Mouse (Mus musculus) embryo, embryonic 9.5 days (tissue): Measurements from ENCODE around the gene Ipo13.

Experiments used
- DNase-seq: peaks from one replicate; pipeline ENCODE4 v3.0.0-alpha.2; 2017; ENCODE audit errors: extremely low spot score

The Ipo13 gene

GRCm38 (mm10) chr4:117914591-117915442, at the start of gene Ipo13:
Gene Ipo13 (minus strand): TSS chr4:117914999.
- DNase-seq: peak; percentile 99

DNA sequence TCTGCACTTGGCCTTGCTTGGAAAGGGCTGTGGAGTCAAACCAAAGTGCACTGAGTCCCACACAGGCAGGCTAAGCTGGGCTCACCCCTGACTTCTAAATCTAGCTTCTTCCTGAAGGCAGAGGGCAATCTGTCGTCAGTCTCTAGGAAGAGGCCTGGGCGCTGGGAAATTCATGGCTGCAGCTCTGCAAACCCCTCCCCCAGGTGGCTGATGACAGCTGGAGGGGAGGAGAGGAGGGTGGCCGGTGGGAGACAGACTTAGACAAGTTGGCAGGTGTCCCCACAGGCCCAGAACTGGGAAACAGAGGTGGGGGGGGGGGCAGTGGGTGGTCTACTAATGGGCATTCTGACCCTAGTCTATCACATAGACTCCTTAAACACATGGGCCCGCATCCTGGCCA, 42.7 kb upstream of the Ipo13 start:
- DNase-seq: no peak

DNA sequence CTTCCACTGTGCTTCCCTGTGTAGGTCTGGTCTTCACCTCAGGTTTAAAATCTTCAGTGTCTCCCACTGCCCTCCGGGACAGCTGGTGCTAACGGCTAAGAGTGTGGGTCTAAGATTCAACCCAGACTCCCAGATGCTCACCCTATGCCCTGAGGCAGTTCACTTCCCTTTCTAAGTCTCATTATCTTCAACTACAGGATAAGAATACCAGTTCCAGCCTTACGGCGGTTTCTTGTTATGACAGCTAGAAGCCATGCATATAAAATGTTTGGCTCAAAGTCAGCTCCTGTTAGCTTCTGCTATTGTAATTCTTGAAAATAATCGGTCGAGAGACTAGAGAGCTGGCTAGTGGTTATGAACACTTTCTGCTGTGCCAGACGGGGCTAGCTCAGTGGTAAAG, 32.7 kb upstream of the Ipo13 start:
- no peak for DNase-seq

DNA sequence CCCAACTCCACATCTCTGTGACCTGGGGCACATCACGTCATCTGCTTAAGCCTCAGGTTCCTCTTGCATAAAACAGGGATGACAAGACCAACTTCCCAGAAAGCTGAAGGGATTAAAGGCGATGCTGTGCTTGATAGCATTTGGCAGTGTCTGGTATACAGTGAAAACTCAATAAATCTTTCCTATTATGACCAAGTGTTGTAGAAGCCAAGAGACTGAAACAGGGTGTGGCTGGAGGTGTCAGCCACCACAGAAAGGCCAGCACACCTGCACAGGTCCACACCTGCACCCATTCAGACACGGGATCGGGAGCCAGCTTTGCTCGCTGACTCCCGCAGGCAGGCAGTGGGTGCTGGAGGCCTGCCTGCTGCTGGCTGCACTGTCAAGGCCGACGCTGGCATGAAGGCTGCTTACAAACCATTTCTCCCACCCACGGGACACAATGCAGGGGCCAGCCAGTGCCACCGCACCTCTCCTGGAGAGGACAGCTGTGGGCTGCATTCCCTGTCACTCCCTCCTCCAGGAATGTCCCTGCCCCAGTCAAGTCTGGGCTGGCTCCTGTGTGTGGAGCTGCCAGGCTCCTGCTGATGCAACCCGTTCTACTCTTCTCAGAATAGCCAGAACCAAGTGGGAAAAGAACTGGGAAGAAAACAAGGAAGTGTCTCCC, 32.0 kb upstream of the Ipo13 start:
- DNase-seq: no peak

GRCm38 (mm10) chr4:117943317-117943716, 28.5 kb upstream of the Ipo13 start:
- DNase-seq: peak; percentile 60

DNA sequence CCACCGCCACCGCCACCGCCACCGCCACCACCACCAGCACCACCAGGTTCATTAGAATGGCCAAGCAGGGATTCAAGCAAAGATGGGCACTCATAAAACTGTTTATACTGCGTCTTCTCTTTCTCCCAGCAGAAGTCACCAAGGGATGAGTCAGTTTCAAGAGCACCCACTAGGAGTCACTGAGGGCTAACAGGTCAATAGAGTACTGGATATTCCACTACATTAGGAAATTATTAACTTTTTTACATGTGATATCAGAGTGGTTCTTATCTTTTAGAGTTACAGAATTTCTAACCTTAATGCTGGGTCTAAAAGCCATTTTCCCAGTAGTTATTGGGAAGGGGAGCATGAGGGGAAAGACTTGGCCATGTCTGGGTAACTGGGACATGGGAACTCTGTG, 22.2 kb upstream of the Ipo13 start:
- no peak for DNase-seq

DNA sequence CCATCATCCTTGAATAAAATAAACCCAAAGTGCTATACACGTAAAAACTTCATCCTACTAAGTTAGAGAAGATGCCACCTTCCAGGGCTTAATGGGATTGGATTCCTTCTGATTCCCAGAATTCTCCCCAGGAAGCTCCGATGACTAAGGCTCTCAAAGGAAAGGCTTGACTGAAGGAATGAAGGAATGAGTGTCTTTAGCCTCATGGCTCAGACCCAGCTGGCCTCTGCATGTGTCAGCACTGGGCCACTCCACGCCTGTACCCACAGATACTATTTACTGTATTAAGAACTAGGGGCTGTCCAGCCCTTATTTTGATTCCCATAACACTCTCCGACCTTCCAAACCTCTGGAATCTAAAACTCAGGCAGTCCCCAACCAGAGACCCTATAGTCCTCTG, 19.3 kb upstream of the Ipo13 start:
- no peak for DNase-seq

- DNase-seq: no peak
Observed at GRCm38 (mm10) chr4:117933248-117933647, 18.4 kb upstream of the Ipo13 start.

DNA sequence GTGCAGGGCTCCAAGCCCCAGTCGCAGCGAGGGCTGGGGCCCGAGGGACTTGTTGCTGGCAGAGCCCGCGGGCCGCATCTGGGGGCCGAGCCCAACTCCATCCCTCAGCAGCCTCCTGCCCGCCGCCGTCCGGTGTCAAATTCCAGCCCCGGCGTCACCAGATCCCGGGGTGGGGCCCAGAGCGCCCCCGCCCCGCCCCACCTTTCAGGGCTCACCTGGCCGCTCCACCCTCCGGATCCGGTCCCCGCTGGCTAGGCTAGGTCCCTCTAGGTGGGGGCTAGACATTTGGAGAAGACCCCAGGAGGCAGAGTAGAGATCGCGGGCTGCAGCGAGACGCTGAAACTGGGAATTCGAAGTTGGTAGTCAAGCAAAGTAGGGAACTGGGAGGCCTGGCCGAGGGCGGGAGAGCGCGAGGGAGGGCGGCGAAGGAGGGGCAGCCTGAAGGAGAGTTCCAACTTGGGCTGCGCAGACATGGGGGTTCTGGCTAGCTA, 14.6 kb upstream of the Ipo13 start, which contains the start of gene Artn:
Gene Artn, minus strand, starts transcription at position 373 of the 491 bp plus-strand sequence.
- peak; percentile 67 for DNase-seq

DNA sequence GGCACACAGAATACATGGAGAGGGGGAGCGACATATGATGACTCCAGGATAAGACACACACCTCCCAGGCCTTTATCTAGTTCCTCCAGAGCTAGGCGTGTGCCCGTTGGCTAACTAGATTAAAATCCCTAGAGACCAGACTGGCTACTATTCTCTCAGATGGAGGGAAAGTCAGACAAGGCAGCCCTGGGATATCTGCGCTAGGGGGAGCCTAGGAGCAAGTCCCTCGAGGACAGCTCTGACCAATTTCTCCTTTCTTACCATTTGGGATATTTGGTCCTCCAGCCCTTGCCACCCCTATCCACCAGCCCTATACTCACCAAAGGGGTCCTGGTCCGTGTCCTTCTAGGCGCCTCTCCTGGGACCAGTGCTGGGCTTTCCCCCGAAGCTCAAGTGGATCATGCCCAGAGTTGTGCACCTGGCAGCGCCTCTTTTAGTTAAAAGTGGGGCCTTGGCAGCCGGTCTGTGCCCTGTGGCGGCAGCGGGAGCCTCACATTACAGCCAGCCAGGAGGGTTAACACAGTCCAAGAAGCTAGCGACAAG, 14.0 kb upstream of the Ipo13 start:
- DNase-seq: peak; percentile 63

DNA sequence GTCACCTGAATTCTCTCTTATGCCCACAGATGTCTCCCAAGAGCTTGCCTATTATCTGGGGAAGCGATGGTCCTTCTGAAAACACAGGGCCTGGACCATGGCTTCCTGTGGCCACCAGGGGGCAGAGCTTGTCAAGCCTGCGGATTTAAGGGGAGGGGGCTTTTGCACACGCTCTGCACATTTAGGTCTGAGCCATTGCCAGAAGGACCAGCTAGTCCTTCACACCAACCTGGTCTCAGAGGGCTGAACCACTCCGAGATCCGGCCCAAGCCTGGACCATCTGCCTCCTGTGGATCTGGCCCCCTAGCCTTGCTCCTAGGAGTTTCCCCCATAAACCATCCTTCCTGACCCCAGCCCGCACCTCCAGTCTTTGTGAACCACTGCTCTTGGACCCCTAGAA, 13.4 kb upstream of the Ipo13 start:
- DNase-seq: peak; percentile 78

- peak; percentile 47 for DNase-seq
Observed at GRCm38 (mm10) chr4:117926545-117927482, 12.0 kb upstream of the Ipo13 start.

DNA sequence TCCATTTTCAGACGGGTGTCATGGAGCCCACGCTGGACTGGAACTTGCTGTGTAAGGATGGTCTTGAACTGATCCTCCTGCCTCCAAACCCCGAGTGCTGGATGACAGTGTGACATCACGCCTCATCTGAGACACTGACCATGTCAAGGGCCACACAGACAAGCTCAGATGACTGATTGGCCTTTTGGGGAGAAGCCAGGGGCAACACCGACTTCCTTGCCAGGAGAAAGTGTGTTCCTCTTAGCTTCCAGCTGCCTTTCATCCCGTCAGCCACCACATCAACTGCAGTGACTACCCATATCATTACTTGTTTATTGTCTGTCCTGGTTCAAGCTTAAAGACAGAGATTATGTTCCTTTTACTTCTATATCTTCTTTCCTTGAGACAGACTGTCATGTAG, 10.1 kb upstream of the Ipo13 start:
- DNase-seq: no peak

DNA sequence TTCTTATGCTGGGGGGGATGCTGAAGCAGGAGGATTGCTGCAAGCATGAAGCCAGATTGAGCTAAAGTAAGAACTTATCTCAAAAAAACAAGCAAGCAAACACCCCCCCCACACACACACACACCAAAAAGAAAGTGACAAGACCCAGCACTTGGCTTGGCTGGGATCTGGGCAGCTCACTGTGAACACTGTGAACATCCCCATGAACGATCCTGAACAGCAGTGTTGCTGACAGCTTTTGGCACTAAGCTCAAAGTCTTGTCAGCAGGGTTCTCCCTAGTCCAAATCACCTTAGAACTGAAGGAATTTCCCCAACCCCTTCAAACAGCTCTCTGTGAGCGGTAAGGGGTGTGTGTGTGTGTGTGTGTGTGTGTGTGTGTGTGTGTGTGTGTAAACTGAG, 8.7 kb upstream of the Ipo13 start:
- DNase-seq: no peak

DNA sequence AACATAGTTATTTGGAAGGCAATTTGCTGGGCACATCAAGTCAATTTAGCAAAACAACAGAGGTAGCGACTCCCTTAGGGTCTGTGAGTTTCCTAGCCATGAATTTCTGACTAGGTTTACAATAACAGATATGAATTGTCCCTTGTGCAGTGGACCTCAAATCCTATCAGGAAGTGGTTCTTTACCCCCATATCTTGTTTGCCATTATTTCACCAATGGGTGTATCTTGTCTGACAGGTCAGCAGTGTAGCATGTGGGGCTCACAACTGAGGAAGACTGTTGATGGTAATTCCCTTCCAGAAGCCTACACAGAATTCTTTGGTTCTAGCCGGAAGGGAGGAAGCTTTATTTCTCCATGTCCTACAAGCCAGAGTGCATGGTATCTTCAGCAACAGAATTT, 6.6 kb upstream of the Ipo13 start:
- DNase-seq: no peak

- no peak for DNase-seq
Observed at GRCm38 (mm10) chr4:117918762-117919161, 4.0 kb upstream of the Ipo13 start.

- DNase-seq: no peak
Observed at GRCm38 (mm10) chr4:117918261-117918660, 3.5 kb upstream of the Ipo13 start.

GRCm38 (mm10) chr4:117917847-117918246, 3.0 kb upstream of the Ipo13 start:
- no peak for DNase-seq

GRCm38 (mm10) chr4:117917402-117917801, 2.6 kb upstream of the Ipo13 start:
- no peak for DNase-seq

GRCm38 (mm10) chr4:117916386-117916785, 1.6 kb upstream of the Ipo13 start:
- DNase-seq: no peak

DNA sequence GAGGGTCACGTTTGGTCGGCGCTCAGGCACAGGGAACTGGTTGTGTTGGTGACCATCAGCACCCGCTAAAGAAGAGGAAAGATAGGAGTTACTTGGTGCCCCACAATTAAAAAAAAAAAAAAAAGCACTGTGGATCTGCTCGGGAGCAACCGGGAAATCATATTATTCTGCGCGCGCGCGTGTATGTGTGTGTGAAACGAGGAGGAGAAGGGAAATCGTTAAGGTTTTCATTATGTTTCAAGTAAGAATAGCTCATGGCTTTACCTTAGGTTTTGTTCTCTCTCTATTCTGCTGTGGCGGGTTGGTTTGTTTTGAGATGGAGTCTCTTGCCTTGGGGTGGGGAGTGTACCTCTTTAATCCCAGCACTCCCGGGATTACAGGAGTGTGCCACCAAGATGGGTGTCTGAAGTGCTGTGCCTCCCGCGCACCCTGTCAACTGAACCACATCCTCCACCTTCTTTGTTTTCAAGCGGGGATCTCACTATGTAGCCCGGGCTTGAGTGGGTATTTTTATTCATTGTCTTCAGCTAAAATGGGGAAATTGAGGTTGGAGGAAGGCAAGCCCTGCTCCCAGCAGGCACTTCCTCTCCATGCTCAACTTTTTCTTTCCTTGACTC, 798 bp upstream of the Ipo13 start:
- no peak for DNase-seq
